Mouse (Mus musculus) bone marrow macrophage, adult 2 months (primary cell): ENCODE measurements around the gene Omt2a. TPM values are rescaled to one million over a fixed set of nuclear protein-coding genes. Genes with fewer than 3 reads are reported as not detected.
"Not testable (repeated sequence)": the region's sequence is repeated elsewhere in the genome, so short reads cannot be mapped to it uniquely, and the experiment has no call there.

Experiments
- H3K27ac ChIP-seq: 2 replicates; pipeline ENCODE4 v1.5.1; 2012; ENCODE audit warnings: low read depth, low read length; ENCODE audit not compliant: insufficient read depth
- H3K4me1 ChIP-seq: 2 replicates; pipeline ENCODE4 v1.6.1; 2012; ENCODE audit warnings: low read length; ENCODE audit not compliant: control insufficient read depth, insufficient read depth
- H3K4me3 ChIP-seq: 2 replicates; pipeline ENCODE4 v1.5.1; 2012; ENCODE audit warnings: mild to moderate bottlenecking, low read length, moderate library complexity; ENCODE audit not compliant: insufficient read depth
- CTCF ChIP-seq: IDR thresholded peaks from 2 replicates; pipeline ENCODE4 v1.5.1; 2012; ENCODE audit warnings: low read depth, mild to moderate bottlenecking, low read length, moderate library complexity
- POLR2A ChIP-seq: IDR thresholded peaks from 2 replicates; pipeline ENCODE4 v1.6.1; 2012; ENCODE audit warnings: mild to moderate bottlenecking, low read depth, low read length, borderline replicate concordance
- polyA plus RNA-seq: library from polyadenylated mRNA; stranded (reverse); fragments of >200 nt; gene quantifications from 2 replicates; pipeline ENCODE4 v1.2.4, GENCODE M21; 2012; ENCODE audit not compliant: missing spikeins, insufficient read depth, insufficient read length

Gene Omt2a
- polyA plus RNA-seq, result not detected in 2 replicates

DNA sequence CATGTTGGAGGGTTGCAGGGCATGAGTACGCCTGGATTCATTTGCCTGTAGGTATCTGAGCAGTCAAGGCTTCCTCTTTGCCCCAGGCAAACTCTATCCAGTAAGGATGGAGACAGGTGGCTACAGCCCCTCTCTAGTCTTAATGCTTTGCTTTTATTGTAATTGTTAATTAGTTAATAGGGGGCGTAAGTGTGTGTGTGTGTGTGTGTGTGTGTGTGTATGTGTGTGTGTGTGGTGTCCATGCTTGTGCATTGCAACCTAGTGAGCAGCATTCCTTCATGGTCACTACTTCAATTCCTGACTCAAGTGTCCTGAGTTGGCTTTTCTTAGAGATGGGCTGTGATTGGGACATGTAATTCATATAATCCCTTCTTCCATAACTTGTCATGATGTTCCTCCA lies at the start of gene Omt2a:
Omt2a (minus strand) TSS at position 101 of the 400 bp plus-strand sequence.
- Histone ChIP-seq H3K4me3 (no peak within 1 kb of the TSS), H3K27ac (no peak within 1 kb of the TSS), H3K4me1 (peaks cover 2% of the 10 kb centered on the region; the same call in 1 of the 2 replicates)
- TF ChIP-seq POLR2A, result no peak
- TF ChIP-seq CTCF, result no peak

DNA sequence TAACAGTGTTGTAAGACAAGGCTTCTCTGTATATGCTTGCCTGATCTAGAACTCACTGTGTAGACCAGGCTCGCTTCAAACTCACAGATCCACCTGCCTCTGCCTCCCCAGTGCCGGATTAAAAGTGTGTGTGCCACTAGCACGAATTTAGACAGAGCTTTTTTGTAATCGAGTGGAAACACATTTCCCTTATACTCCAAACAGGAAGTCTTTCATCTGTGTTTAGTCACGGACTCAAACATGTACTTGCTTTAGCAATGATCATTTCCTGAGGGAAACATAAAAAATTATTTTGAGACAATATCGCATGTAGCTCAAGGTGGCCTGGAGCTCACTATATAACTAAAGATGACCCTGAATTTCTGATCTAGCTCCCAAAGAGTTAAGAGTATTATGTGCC lies 48.8 kb upstream of the Omt2a start:
- no peak overlapping the region for H3K27ac ChIP-seq
- H3K4me3 ChIP-seq, result no peak overlapping the region
- TF ChIP-seq POLR2A (no peak), CTCF (no peak)
- H3K4me1 ChIP-seq, result peaks cover 8% of the 10 kb centered on the region

DNA sequence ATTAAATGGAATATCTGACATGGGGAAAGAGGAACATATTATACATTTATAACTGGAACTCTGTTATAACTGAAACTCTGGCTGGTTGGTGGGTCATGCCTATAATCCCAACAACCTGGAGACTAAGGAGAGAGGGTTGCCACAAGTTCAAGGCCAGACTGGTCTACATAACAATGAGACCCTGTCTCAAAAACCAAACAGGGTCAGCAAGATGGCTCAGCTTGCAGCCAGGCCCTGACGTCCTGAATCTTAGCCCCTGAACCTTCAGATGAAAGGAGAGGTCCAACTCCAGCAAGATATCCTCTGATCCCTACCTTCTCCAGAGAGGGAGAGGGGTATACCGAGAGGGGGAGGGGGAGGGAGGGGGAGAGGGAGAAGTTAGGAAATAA lies 45.9 kb upstream of the Omt2a start:
- TF ChIP-seq CTCF, result no peak
- TF ChIP-seq POLR2A, result no peak
- no peak overlapping the region for H3K4me3 ChIP-seq
- peaks cover 8% of the 10 kb centered on the region for H3K4me1 ChIP-seq
- no peak overlapping the region for H3K27ac ChIP-seq

DNA sequence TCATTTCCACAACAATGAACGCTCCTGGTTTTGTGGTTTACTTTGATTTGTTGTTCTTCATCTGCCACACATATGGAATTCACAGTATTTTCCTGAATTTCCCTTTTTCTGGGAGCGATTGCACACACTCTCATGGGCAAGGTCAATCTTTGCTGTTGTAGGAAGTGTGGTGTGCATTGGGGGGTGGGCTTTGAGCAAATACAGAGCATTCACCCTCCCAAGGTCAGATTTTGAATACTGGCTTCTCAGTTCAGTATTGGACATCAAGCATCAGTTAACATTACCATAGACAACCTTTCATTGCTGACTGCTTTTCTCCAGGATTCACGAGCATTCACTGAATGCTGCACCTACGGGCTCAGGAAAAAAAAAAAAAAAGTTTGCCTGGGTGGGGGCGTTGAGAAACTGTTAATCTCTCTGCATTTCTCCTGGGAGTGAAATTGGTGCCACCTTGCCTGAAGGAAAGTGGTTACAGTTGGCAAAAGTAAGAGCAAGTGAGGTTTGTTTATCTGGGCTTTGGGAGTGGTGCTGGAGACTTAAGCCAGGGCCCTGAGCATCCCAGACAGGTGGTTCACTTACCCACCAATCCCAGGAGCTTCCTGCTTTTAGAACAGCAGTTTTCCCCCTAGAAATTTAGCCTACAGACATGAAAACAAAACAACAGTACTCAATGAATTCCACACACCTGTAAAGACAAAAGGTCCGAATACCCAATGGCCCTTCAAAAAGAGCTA lies 45.3 kb upstream of the Omt2a start:
- TF ChIP-seq POLR2A, result no peak
- no peak for TF ChIP-seq CTCF
- Histone ChIP-seq H3K4me1 (peaks cover 8% of the 10 kb centered on the region), H3K4me3 (no peak overlapping the region), H3K27ac (no peak overlapping the region)

DNA sequence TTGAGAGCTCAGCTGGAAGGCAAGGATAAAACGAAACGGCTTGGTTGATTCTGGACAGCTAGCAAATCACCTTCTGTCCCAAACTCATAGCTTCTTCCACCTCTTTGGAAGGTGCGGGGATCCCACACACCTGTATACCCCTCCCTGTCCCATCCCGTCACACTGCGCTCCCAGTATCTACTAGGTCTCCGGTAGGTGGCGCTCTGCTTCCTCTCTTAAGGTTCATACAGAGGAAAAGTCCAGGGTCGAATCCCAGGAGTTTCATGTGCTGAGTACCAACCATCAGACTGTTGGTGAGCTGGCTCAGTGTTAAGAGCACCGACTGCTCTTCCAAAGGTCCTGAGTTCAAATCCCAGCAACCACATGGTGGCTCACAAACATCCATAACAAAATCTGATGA lies 43.5 kb upstream of the Omt2a start:
- TF ChIP-seq POLR2A (no peak), CTCF (peak; percentile 88)
- H3K27ac ChIP-seq, result no peak overlapping the region
- H3K4me3 ChIP-seq, result no peak overlapping the region
- H3K4me1 ChIP-seq, result peaks cover 3% of the 10 kb centered on the region

DNA sequence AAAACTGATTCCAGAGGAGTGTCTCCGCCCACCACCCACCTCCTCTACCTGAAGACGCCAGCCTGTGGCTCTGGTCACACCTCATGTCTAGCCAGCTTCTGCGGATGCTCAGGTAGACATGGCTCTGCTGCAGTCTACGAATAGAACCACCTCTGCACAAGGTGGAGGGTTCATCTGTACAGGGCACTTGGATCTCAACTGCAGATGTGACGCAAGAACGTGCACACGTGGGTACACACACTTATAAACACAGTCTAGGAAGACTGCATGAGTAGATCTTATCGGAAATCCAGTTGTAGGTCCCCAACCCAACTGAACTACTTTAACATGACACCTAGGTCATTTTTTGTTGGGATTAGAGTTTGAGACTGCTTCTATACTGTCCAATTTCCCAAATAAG lies 41.0 kb upstream of the Omt2a start, which contains the start of gene Gsta2:
Gsta2 (minus strand) TSS at position 178 of the 400 bp plus-strand sequence.
- no peak for TF ChIP-seq POLR2A
- TF ChIP-seq CTCF, result no peak
- H3K4me3 ChIP-seq, result no peak within 1 kb of the TSS
- H3K4me1 ChIP-seq, result no peaks in the 10 kb centered on the region
- no peak within 1 kb of the TSS for H3K27ac ChIP-seq

DNA sequence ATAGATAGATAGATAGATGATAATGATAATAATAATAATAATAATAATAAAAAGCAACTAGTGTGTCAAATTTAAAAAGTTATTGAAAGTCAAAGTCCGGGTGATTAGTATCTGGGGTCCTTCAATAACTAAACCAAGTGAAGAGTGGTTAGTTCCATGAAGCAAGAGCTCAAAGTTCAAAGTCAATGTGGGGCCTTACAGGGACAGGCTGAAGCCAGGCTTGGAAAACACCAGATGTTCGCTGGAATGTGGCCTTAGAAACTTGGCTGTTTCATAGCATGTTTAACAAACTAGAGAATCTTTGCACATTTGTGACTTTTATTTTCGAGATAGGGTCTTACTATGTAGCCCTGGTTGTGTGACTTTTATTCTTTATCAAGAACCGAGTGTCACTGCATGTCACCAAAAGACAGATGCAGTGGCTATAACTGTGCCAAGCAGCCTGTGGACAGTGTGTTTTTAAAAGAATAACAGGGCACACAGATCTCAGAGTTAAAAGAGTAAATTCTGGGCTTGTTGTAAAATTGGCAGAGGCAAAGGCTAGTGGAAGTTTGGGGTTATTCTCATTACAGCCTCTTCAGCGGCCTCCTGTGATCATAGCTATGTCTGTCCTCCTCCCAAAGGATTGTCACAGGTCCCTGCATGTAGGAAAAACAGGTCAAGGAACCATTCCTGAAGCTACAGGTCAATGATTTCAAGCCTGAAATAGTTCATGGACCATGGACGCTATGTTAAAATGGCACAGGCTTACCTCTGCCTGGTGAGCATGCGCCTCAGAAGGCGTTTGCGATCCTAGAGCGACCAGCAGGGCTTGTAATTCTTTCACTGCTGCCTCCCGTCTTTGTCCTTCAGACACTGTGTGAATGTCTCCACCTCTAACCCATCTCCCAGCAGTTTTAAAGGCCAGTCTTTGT lies 40.3 kb upstream of the Omt2a start:
- H3K4me1 ChIP-seq, result no peaks in the 10 kb centered on the region
- TF ChIP-seq CTCF, result no peak
- no peak for TF ChIP-seq POLR2A
- H3K4me3 ChIP-seq, result no peak overlapping the region
- no peak overlapping the region for H3K27ac ChIP-seq

DNA sequence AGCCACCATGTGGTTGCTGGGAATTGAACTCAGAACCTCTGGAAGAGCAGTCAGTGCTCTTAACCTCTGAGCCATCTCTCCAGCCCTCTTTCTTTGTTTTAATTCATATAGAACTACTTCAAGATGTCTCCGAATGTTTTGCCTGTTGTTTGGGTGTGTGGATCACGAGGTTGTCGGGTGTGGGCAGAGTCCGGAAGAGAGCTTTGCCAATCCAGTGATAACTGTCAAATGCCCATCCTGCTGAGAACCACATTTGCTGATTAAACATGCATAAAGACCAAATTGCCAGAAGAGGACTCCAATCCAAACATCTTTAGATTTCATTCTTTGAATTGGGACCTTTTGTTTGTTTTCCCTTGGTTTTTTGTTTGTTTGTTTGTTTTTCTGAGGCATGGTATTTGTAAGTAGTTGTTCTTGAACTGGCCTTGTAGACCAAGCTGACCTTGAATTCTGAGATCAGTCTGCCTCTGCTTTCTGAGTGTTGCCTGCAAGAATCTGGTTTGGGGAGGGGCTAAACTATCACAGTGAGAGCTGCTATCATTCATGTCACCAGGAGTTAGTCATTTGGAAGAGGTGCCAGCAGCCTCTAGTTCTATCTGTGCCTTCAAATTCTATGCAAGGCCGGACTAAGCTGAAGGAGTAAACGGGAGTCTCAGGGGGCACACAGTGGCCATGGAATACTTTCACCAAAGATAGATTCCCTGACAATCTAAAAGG lies 37.1 kb upstream of the Omt2a start:
- H3K4me1 ChIP-seq, result no peaks in the 10 kb centered on the region
- no peak for TF ChIP-seq POLR2A
- TF ChIP-seq CTCF, result no peak
- H3K4me3 ChIP-seq, result no peak overlapping the region
- H3K27ac ChIP-seq, result no peak overlapping the region

DNA sequence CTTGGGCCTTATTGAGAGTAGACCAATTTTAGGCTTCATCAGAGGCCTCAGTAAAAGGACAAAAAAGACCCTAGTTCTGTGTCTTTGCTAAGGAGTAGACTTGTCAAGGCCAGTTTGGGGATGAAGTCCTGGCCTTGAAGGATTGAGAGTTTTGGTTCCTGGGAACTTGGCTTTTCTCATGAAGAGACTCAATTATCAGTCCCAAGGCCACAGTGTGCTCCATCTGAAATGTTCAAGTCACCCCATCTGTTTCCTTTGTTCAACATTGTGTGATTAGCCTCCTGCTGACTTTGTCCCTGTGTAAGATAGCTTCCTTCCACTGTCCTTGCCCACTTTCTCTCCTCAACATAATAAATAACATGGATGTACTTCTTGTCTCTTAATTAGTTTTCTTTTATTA lies 35.4 kb upstream of the Omt2a start:
- not testable (repeated sequence) for H3K27ac ChIP-seq, H3K4me3 ChIP-seq, H3K4me1 ChIP-seq

DNA sequence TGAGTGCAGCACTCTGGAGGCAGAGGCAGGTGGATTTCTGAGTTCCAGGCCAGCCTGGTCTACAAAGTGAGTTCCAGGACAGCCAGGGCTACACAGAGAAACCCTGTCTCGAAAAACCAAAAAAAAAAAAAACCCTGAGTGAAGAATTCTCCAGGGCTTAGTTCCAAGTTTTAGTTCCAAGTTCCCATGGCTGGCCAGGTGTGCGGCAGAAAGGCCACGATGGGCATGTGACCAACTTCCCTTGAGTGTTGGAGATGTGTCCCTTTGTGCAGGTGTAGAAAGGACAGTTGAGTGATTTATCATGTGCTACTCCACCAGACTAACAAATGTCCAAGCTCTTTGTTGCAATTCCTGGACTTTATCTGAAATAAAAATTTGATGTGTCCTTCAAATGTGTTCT lies 34.5 kb upstream of the Omt2a start:
- not testable (repeated sequence) for H3K4me3 ChIP-seq, H3K27ac ChIP-seq, H3K4me1 ChIP-seq

DNA sequence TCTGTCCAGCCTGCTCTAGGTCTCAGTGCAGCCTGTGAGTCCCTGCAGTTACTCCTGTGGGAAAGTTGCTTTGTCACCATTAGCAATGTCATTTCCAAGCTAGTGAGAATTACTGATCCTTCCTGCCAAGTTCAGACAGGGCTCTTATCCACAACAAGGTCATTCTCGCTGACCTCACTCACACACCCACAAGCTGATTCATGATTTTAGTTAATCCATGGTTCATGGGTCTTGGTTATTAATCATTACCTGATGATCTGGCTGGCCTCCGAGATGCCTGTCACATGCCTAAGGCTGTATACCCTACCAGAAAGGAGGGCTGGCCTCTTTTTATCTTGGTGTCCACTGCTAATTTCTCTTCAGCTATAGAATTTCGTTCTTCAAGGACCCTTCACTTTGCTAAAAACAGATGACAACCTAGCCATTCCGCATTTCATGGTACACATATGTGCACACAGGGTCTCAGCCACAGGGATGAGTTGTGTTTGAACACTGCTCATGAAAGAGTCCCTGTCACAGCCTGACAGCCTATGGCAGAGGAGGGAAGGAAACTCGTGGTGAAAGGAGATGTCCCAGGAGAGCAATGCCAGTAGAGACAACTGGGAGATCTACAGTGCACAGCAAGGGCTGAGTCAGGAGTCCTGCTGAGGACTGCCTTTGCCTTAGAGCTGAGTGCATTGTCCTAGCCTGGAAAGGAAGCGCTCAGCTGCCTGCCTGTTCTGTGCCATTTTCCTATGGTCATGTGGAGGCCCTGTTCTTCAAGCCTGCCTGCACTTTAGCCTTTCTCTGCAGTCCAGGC lies 33.8 kb upstream of the Omt2a start:
- H3K4me3 ChIP-seq, result not testable (repeated sequence)

More for the DNA sequence above, 33.8 kb upstream of the Omt2a start:
- H3K4me1 ChIP-seq, H3K27ac ChIP-seq: not testable (repeated sequence)
